Comparison of ENCODE assay signal across 22 mouse cellular contexts in genomic region chr5:77126415-77126968, GRCm38 (mm10). TPM values are rescaled to one million over a fixed set of nuclear protein-coding genes. Genes with fewer than 3 reads are reported as not detected.
DNase-seq lines count a peak whose midpoint lies in the region; ATAC-seq and TF ChIP-seq lines count a peak whose summit lies in the region.
"Had no signal": no experiment of that assay in that cellular context is flagged by ENCODE, and none has a peak within 500 bp of the region (broad histone marks: within the 10 kb centered on the region; RNA-seq: fewer than 3 reads in every experiment).

No protein-coding gene starts in this region.

- 49% methylated on average over 3 of the region's 3 CpGs for WGBS in heart, embryonic 10.5 days
- WGBS in heart, embryonic 16.5 days = 43% methylated on average over 3 of the region's 3 CpGs

- intact Hi-C loops in heart, postnatal 36 days (cut with DNase I) = no loop called here
- intact Hi-C loops in gastrocnemius, adult 2 months (cut with DNase I) = no loop called here

- peak overlapping the region; percentile 25; the same call in 1 of the 2 replicates for H3K9ac ChIP-seq in heart, embryonic 16.5 days (ENCODE audit: low read length)
- H3K9ac ChIP-seq: embryonic facial prominence, embryonic 13.5 days; hindbrain, embryonic 14.5 days; midbrain, embryonic 13.5 days had no signal

- no peaks in the 10 kb centered on the region for H3K9me3 ChIP-seq in heart, embryonic 10.5 days
- H3K9me3 ChIP-seq in heart, embryonic 16.5 days (replicated peaks; ENCODE audit: control insufficient read depth, low read length) = peaks cover 9% of the 10 kb centered on the region
- H3K9me3 ChIP-seq: embryonic facial prominence, embryonic 13.5 days; limb, embryonic 10.5 days had no signal

- H3K27me3 ChIP-seq in heart, embryonic 10.5 days (ENCODE audit: insufficient read depth, poor library complexity, severe bottlenecking) = no peaks in the 10 kb centered on the region; the same call in 1 of the 2 replicates
- no peaks in the 10 kb centered on the region for H3K27me3 ChIP-seq in heart, embryonic 16.5 days (ENCODE audit: control insufficient read depth, insufficient read depth, low read length)
- H3K27me3 ChIP-seq: embryonic facial prominence, embryonic 13.5 days had no signal

- H3K4me1 ChIP-seq in heart, embryonic 10.5 days = peaks cover 55% of the 10 kb centered on the region
- peaks cover 48% of the 10 kb centered on the region for H3K4me1 ChIP-seq in heart, embryonic 16.5 days (ENCODE audit: control insufficient read depth, insufficient read depth, low read length)

- H3K27ac ChIP-seq in heart, embryonic 10.5 days = peak overlapping the region; percentile 64; the same call in 1 of the 2 replicates
- peak overlapping the region; percentile 82 for H3K27ac ChIP-seq in heart, embryonic 16.5 days (ENCODE audit: low read length)
- no peak overlapping the region for H3K27ac ChIP-seq in gastrocnemius, adult 2 months
- H3K27ac ChIP-seq: embryonic facial prominence, embryonic 13.5 days; hindbrain, embryonic 14.5 days; limb, embryonic 10.5 days; midbrain, embryonic 13.5 days had no signal

- no peak for ATAC-seq in heart, embryonic 16.5 days (replicated peaks; ENCODE audit: extremely low read depth, insufficient read depth, low FRiP score)
- ATAC-seq: forebrain, embryonic 14.5 days; midbrain, embryonic 13.5 days had no signal

- no peak for DNase-seq in heart, embryonic 10.5 days (ENCODE audit: low spot score)
- DNase-seq in heart, adult 18-20 months = no peak
- no peak for DNase-seq in heart, postnatal 36 days
- DNase-seq in lung, postnatal 10 days = peak; percentile 51
- no peak for DNase-seq in gastrocnemius, adult 2 months
- no peak for DNase-seq in urinary bladder, postnatal 14 days (ENCODE audit: low spot score)
- DNase-seq: adrenal gland, postnatal 10 days; cerebellum, adult 18-20 months; cerebellum, postnatal 25 days; gastrocnemius, postnatal 10 days; kidney, adult 8-10 months; kidney, postnatal 10 days; thymus, adult 18-20 months; thymus, postnatal 36 days had no signal

- no peaks in the 10 kb centered on the region for H3K36me3 ChIP-seq in heart, embryonic 10.5 days
- H3K36me3 ChIP-seq in heart, embryonic 16.5 days (ENCODE audit: control insufficient read depth, insufficient read depth) = 0 out of 2 replicates have a peak, but pooled peaks cover 3% of the 10 kb centered on the region
- H3K36me3 ChIP-seq: embryonic facial prominence, embryonic 13.5 days; limb, embryonic 10.5 days; midbrain, embryonic 13.5 days had no signal

- H3K4me3 ChIP-seq in heart, embryonic 10.5 days = no peak overlapping the region
- no peak overlapping the region for H3K4me3 ChIP-seq in heart, embryonic 16.5 days (ENCODE audit: low read length)
- H3K4me3 ChIP-seq in gastrocnemius, adult 2 months = no peak overlapping the region
- H3K4me3 ChIP-seq: embryonic facial prominence, embryonic 13.5 days; erythroblast, embryonic 14.5 days; limb, embryonic 10.5 days; megakaryocyte, embryonic 14.5 days; midbrain, embryonic 13.5 days had no signal

- peak overlapping the region; percentile 36; the same call in 1 of the 2 replicates for H3K4me2 ChIP-seq in heart, embryonic 16.5 days (ENCODE audit: low read depth, low read length)
- H3K4me2 ChIP-seq: embryonic facial prominence, embryonic 13.5 days; hindbrain, embryonic 14.5 days; midbrain, embryonic 13.5 days had no signal

- TF ChIP-seq CTCF in gastrocnemius, adult 2 months (IDR thresholded peaks at IDR 0.05) = no peak

RNA-seq across cellular contexts. Expression of gene Hopx, which starts 11.6 kb away (rescaled TPM):
- polyA plus RNA-seq in heart, embryonic 10.5 days (2016; fragmentation: Nextera tagmentation; extraction: Ambion mirVana) = 6.7 and 11.5 TPM in 2 replicates
- total RNA-seq in heart, adult 18-20 months (2021) = 100 to 1,000 TPM; 417 to 443 TPM
- 16.7 and 21.9 TPM in 2 replicates for polyA plus RNA-seq in heart, embryonic 16.5 days (2015; fragmentation: Nextera tagmentation; extraction: Ambion mirVana)
- 100 to 1,000 TPM; 405 to 444 TPM for total RNA-seq in heart, postnatal 36 days (2021)
- total RNA-seq in gastrocnemius, adult 2 months (2021) = 1 to 10 TPM; 2.2 to 5.4 TPM
- polyA plus RNA-seq: limb, embryonic 10.5 days had no signal

Comparison
In these comparisons a context has a peak if more than half of its experiments do, and no peak if none do; other contexts are left out.
1. RNA of gene Hopx, which starts 11.6 kb away (total RNA-seq): 405 to 444 TPM in heart, postnatal 36 days and 417 to 443 TPM in heart, adult 18-20 months; 2.2 to 5.4 TPM in gastrocnemius, adult 2 months; every median in the first group is over 10 times any median in the second.